Mouse (Mus musculus): ENCODE measurements around the gene Apom. TPM values are rescaled to one million over a fixed set of nuclear protein-coding genes. Genes with fewer than 3 reads are reported as not detected.
A peak's percentile ranks its signal among the peaks of the same experiment; 100 is the strongest.

Apom gene
- polyA plus RNA-seq, 3 experiments from 2014 or later: not detected

DNA sequence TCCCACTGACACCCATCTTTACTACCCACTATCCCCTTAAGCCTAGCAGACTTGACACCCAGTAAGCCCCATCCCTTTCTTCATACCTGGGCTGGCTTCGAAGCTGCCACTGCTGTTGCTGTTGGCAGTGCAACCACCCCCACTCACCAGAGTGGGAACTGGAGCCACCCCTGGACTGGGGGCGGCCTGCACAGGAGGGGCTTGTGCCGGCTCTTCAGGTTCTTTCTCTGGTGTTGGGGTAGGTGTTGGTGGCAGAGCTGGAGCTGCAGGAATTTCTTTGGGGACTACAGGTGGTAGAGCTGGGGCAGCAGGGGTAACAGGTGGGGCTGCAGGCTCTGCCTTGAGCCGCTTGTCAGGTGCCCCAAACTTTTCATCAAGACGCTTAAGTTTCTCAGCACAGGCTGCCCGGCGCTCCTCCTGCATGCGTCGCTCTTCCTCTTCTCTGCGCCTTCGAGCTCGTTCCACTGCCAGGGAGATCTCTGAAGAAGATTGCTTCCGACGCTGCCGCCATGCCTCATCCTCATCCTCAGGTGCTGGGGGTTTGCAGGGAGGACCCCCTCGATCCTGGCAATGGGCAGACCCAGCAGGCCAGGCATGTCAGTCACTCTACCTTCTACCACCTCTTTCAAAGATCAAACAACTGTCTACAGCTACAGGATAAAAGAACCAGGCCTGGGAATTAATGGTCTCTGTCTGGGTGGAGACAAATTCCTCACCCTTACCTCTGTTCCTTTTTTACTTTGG lies 27.2 kb upstream of the Apom start:
- ATAC-seq: no peak

GRCm38 (mm10) chr17:35157661-35158175 lies 25.9 kb upstream of the Apom start:
- ATAC-seq: no peak

GRCm38 (mm10) chr17:35157254-35157653 lies 25.4 kb upstream of the Apom start:
- ATAC-seq: no peak

DNA sequence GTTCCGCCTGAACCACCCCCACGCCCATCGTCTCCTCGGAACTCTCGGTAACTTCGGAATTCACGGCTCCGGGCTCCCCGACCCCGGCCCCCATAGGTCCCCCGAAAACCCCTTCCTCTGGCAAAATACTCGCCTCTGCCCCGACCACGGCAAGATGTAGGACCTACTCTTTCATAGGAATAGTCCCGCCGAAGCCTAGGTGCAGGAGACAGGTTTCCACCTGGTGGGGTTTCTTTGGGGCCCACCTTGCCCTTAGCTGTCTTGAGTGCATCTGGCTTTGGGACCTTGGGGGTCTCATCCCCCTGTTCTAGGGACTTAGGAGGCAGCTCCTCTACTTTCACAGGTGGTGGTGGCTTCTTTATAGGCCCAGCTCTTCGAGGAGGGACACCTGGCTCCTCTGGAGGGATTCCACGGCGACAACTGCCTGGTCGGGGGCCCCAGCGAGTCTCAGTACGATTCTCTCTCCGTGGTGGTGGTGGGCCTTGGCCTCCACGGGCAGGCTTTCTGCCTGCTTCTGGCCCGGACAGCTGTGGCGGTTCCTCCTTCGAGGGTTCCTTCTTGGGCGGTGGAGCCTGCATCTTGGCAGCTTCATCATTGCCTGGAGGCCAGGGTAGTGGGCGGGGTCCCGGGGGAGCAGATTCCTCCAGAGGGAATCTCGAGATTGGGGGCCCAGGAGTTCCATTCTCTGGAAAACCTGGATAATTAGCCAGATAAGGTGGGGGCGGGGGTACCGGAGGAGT lies 24.8 kb upstream of the Apom start:
- ATAC-seq: no peak

GRCm38 (mm10) chr17:35155451-35155850 lies 23.6 kb upstream of the Apom start:
- no peak for ATAC-seq

DNA sequence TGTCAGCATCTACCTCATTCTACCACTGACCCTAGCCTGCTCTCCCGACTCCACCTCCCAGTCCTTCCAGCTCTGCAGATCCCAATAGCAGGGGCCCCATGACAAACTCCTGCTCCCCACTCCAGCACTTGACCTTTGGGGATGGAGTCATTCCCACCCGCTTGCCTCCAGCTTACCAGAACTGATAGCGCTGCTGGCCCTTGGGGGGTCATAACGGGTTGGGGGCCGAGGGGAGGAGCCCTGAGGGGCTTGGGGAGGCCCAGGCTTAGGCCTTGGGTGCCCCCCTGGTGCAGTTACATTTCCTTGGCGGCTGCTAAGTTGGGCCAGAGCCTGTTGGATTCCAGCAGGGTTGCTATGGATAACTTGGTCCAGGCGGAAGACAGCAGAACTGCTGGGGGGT lies 22.8 kb upstream of the Apom start:
- ATAC-seq: no peak

DNA sequence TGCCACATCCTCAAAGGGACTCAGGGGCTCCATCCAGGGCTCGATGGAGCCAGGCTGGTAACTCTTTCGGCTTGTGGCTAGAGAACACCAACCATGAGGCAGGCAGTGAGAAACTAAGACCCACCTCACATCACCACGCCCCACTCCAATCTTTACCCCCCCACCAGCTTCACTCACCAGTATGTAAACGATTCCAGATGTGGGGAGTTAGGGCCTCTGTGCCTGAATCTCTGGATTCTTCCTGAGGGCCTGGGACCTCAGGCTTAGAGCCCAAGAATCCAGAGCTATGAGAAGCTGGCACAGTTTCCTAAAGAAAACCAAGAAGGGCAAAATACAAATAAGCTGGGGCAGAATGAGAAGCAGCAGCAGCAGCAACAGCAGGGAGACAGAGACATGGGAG lies 22.1 kb upstream of the Apom start:
- ATAC-seq: no peak

- ATAC-seq: no peak
Observed at GRCm38 (mm10) chr17:35153077-35153476, 21.2 kb upstream of the Apom start.

DNA sequence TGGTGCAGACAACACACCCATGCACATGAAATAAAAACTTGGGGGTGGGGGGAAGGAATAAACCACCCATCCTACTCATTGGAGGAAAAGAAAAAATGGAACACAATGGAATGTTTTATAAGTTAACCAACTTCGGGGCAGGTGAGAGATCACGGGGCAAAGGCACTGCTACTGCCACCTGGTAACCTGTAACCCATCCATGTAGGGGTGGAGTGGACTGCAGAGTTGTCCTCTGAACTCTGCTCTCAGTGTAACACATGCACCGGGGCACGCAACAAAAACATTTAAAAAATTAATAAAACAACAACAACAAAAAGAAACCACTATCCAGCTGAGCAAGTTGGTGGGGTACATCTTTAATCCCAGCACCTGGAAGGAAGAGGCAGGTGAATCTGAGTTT lies 20.3 kb upstream of the Apom start:
- ATAC-seq: no peak

GRCm38 (mm10) chr17:35147922-35148639 lies 16.2 kb upstream of the Apom start:
- ATAC-seq: no peak

DNA sequence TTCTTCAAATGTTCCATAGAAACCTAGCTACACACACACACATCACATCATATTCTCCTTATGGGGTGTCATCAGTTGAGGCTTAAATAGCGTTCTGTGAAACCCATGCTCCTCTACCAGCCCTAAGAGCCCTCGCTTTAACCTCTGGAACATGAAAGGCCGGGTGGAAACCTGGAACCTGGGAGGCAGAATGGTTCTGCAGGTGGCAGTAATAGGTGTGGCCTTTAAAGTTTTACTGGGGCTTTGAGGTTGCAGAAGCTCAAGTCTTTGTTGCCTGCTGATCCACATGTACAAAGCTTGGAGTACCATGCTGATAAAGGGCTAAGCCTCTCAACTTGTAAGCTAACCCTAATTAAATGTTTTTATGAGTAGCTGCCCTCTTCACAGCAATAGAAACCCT lies 15.5 kb upstream of the Apom start:
- ATAC-seq: no peak

GRCm38 (mm10) chr17:35146139-35146538 lies 14.3 kb upstream of the Apom start:
- ATAC-seq: no peak

DNA sequence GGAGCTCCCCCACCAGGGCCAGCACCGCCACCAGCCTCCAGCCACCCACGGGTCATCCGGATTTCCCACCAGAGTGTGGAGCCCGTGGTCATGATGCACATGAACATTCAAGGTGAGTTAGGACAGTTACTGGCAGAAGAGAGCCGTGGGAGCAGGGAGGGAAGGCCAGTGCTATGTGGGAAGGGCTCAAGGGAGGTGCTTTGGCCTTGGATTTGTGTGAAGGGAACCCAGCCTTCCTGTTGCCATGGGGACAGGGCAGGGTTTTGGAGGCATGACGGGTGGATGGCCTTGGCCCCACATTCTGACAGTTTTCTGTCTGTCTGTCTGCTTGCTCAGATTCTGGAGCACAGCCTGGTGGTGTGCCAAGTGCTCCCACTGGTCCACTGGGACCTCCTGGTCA lies 10.1 kb upstream of the Apom start:
- no peak for ATAC-seq

- no peak for ATAC-seq
Observed at GRCm38 (mm10) chr17:35140490-35140996, 8.7 kb upstream of the Apom start.

DNA sequence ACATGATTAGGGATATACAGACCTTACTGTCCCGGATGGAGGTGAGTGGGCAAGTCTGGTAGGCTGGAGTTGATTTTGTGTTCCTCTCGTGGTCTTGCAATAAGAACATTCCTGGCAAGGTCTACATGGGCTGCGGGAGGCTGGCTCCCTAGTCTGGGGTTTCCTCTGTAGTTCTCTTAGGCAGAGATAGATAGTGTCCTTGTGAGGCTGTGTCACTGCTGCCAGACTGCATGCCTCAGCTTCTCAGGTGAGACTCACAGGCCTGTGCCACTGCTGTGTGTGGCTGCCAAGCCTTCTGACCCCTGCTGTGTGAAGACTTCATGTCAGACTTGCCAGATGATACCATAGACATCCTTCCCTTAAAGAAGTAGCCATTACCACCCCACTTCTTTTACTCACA lies 7.4 kb upstream of the Apom start:
- ATAC-seq: no peak

GRCm38 (mm10) chr17:35135591-35136320 lies 3.9 kb upstream of the Apom start:
- ATAC-seq: peak; percentile 23

DNA sequence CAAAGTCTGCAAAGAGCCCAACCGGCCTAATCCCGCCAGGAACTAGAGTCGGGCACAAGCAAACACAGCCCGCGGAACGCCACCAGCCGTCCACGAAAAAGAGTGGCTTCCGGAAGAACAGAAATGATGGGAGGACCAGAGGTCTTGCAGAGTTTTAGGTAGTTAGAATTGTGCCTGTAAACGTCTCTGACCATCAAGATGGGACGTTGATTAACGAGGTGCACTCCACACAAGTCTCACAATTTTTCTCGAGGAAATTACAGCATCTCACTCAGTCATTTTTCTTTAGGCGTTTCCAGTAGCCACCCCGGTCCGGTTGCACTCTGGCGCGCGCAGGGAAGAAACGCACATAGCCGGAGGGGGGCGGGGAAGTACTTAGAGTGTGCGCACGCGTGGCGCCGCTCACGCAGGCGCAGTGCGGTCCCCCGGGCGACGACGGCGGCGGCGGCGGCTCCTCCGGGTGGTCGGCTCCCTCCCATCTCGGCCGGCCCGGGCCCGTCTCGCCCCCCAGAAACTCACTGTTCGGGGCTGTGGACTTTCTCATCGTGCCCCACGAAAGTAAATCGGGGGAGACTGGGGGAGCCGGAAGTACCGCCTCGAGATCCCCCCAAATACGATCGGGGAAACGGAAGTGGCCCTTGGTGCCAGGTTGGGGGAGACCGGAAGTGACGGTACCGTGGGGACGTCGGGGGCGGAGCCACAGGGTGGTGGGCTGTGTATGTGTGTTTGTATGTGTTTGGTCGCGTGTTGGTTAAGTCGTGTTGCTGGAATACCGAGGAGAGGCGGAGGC lies 3.1 kb upstream of the Apom start, which contains the start of gene Bag6:
TSS of gene Bag6 (plus strand) at position 378 of the 790 bp plus-strand sequence.
- peak; percentile 84 for ATAC-seq

GRCm38 (mm10) chr17:35133517-35133916 lies 1.7 kb upstream of the Apom start:
- no peak for ATAC-seq

DNA sequence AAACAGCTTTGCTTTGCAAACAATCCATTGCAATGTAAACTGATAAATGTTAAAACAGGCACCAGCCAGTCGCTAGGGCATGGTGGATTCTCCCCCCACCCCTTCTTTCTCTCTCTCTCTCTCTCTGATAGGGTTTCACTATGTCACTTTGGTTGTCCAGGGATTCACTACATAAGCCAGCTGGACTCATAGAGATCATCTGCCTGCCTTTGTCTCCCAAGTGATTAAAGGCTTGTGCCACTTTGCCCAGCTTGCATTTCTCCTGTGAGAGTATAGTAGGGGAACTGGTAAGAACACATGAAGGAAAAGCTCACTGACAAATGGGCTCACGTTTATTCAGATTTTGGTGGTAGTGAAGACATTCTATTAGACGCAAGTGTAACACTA lies 317 bp upstream of the Apom start:
- no peak for ATAC-seq

DNA sequence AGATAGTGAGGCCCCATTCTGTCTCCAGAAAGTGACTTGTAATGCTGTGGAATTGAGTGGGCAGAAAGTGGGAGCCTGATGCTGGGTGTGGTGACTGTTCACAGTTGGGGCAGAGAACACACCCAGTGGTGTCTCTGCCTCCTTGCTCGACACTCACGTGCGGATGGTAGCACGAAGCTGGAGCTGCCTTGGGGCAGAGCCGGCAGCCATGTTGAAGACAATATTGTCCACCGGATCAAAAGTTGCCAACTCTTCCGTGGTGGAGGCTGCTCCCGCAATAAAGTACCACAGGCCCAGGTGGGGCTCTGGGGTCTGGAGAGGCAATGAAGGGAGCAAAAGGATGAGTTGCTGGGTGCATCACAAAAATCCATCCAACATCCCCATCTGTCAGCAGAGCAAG lies 812 bp downstream of the Apom start:
- ATAC-seq: no peak

DNA sequence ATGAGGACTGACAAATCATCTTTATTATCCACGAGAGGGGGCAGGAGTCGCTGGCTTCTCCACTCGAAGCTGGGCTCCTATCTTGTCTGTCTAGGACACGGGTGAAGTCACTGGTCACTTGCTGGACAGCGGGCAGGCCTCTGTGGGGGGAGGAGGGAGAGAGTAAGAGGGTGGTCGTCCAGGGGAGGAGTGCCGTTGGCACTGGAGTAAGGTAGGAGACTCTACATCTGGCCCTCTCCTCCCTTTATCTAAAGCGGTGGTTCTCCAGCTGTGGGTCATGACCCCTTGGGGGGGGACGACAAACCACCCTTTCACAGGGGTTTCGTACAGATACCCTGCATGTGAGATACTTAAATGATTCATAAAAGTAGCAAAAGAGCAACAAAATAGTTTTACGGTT lies 2.9 kb downstream of the Apom start:
- ATAC-seq: no peak

GRCm38 (mm10) chr17:35127017-35127416 lies 4.8 kb downstream of the Apom start:
- no peak for ATAC-seq

All from inflammation-experienced regulatory T-cells, adult 6 months (primary cell).